Mouse (Mus musculus) midbrain, embryonic 16.5 days (tissue): ENCODE data around the gene Poll. TPM values are rescaled to one million over a fixed set of nuclear protein-coding genes. Genes with fewer than 3 reads are reported as not detected.
A peak's percentile ranks its signal among the peaks of the same experiment; 100 is the strongest.

Experiments
- ATAC-seq: fragments of 200-750 bp; cut with Nextera tagmentation; 2 replicates; pipeline ENCODE4 v1.8.0; 2017; ENCODE audit warnings: moderate TSS enrichment
- H3K27ac ChIP-seq: fragments of 300-500 bp; sonication (generic); 2 replicates; pipeline ENCODE4 v1.5.1; 2014; ENCODE audit warnings: mild to moderate bottlenecking, low read length, mixed read lengths
- H3K27me3 ChIP-seq: fragments of 300-500 bp; sonication (generic); 2 replicates; pipeline ENCODE4 v1.6.1; 2014; ENCODE audit warnings: low read depth, low read length, mixed read lengths; ENCODE audit not compliant: control insufficient read depth, insufficient read depth
- H3K36me3 ChIP-seq: fragments of 300-500 bp; sonication (generic); 2 replicates; pipeline ENCODE4 v1.6.1; 2014; ENCODE audit warnings: mild to moderate bottlenecking, low read length, moderate library complexity, mixed read lengths; ENCODE audit not compliant: control insufficient read depth, insufficient read depth
- H3K4me1 ChIP-seq: fragments of 300-500 bp; sonication (generic); 2 replicates; pipeline ENCODE4 v1.6.1; 2014; ENCODE audit warnings: mild to moderate bottlenecking, low read length, mixed read lengths; ENCODE audit not compliant: control insufficient read depth, insufficient read depth
- H3K4me2 ChIP-seq: fragments of 300-500 bp; sonication (generic); 2 replicates; pipeline ENCODE4 v1.6.1; 2014; ENCODE audit warnings: mild to moderate bottlenecking, low read length, mixed read lengths
- H3K4me3 ChIP-seq: fragments of 300-500 bp; sonication (generic); 2 replicates; pipeline ENCODE4 v1.5.1; 2014; ENCODE audit warnings: low read depth, mild to moderate bottlenecking, low read length, moderate library complexity, mixed read lengths
- H3K9ac ChIP-seq: fragments of 300-500 bp; sonication (generic); 2 replicates; pipeline ENCODE4 v1.6.1; 2014; ENCODE audit warnings: low read depth, low read length, mixed read lengths
- H3K9me3 ChIP-seq: fragments of 300-500 bp; sonication (generic); replicated peaks from 2 replicates; pipeline ENCODE4 v1.6.1; 2014; ENCODE audit warnings: mild to moderate bottlenecking, low read length, mixed read lengths; ENCODE audit not compliant: control insufficient read depth, poor library complexity, severe bottlenecking
- WGBS: fragments of 180-500 bp; shearing (Covaris S2); extraction: QIAGEN DNeasy Blood & Tissue Kit; methylation state at CpG from one replicate; pipeline ENCODE4 v1.1.7; 2014; 5-methylcytosine and 5-hydroxymethylcytosine counted together
- polyA plus RNA-seq: library from polyadenylated mRNA; unstranded; fragments of >200 nt; fragmentation: Nextera tagmentation; extraction: Ambion mirVana; gene quantifications from 2 replicates; pipeline ENCODE4 v1.2.1, GENCODE M21; 2015

Gene Poll
- polyA plus RNA-seq, 1 experiment from 2014 or later, result 12.7 TPM

GRCm38 (mm10) chr19:45544152-45544924 is 16.0 kb downstream of the Poll start:
- Histone ChIP-seq H3K4me2 (peak overlapping the region; percentile 82), H3K36me3 (no peaks in the 10 kb centered on the region), H3K27ac (no peak overlapping the region), H3K27me3 (peaks cover 34% of the 10 kb centered on the region), H3K9ac (peak overlapping the region; percentile 54; the same call in 1 of the 2 replicates), H3K9me3 (no peaks in the 10 kb centered on the region), H3K4me3 (peak overlapping the region; percentile 34), H3K4me1 (peaks cover 10% of the 10 kb centered on the region)
- ATAC-seq, result no peak
- 1% methylated on average over 21 of the region's 26 CpGs for WGBS

DNA sequence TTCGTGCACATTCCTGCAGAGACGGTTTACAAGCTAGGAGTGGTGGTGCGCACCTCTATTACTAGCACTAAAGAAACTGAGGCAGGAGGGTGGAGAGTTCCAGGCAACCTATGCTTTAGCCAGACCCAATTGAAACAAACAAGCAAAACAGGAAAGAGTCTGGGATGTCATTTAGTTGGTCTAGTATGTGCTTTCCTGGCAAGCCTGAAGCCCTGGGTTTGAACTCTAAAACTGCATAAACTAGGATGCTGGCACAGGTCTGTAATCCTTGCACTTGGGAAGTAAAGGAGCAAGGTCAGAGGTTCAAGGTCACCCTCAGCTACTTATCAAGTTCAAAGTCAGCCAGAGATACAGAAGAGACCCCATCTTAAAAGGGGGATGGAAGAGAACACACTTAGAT is 18.3 kb downstream of the Poll start:
- H3K27ac ChIP-seq, result peak overlapping the region; percentile 55
- WGBS, result 12% methylated on average over 3 of the region's 3 CpGs
- no peak for ATAC-seq
- H3K36me3 ChIP-seq, result no peaks in the 10 kb centered on the region
- peaks cover 8% of the 10 kb centered on the region for H3K4me1 ChIP-seq
- H3K9me3 ChIP-seq, result no peaks in the 10 kb centered on the region
- peaks cover 31% of the 10 kb centered on the region for H3K27me3 ChIP-seq
- peak overlapping the region; percentile 45 for H3K4me3 ChIP-seq
- H3K4me2 ChIP-seq, result peak overlapping the region; percentile 71
- H3K9ac ChIP-seq, result peak overlapping the region; percentile 70

GRCm38 (mm10) chr19:45541409-45542041 is 18.8 kb downstream of the Poll start:
- H3K36me3 ChIP-seq, result no peaks in the 10 kb centered on the region
- peak; percentile 52 for ATAC-seq
- no peaks in the 10 kb centered on the region for H3K9me3 ChIP-seq
- H3K4me2 ChIP-seq, result peak overlapping the region; percentile 71
- peaks cover 8% of the 10 kb centered on the region for H3K4me1 ChIP-seq
- peak overlapping the region; percentile 45 for H3K4me3 ChIP-seq
- H3K27me3 ChIP-seq, result peaks cover 29% of the 10 kb centered on the region
- H3K27ac ChIP-seq, result peak overlapping the region; percentile 55
- H3K9ac ChIP-seq, result peak overlapping the region; percentile 70
- WGBS, result 1% methylated on average over 38 of the region's 58 CpGs

GRCm38 (mm10) chr19:45540657-45541408 is 19.5 kb downstream of the Poll start:
- peak overlapping the region; percentile 70 for H3K9ac ChIP-seq
- H3K36me3 ChIP-seq, result no peaks in the 10 kb centered on the region
- peaks cover 24% of the 10 kb centered on the region for H3K27me3 ChIP-seq
- peak overlapping the region; percentile 71 for H3K4me2 ChIP-seq
- H3K9me3 ChIP-seq, result no peaks in the 10 kb centered on the region
- H3K27ac ChIP-seq, result peak overlapping the region; percentile 55; the same call in 1 of the 2 replicates
- 20% methylated on average over 8 of the region's 8 CpGs for WGBS
- H3K4me1 ChIP-seq, result peaks cover 8% of the 10 kb centered on the region
- peak; percentile 34; the same call in 1 of the 2 replicates for ATAC-seq
- H3K4me3 ChIP-seq, result peak overlapping the region; percentile 45

- Histone ChIP-seq H3K27me3 (peaks cover 5% of the 10 kb centered on the region), H3K36me3 (no peaks in the 10 kb centered on the region), H3K27ac (no peak overlapping the region), H3K4me1 (peaks cover 8% of the 10 kb centered on the region), H3K9me3 (no peaks in the 10 kb centered on the region), H3K4me3 (no peak overlapping the region), H3K4me2 (no peak overlapping the region), H3K9ac (no peak overlapping the region)
- ATAC-seq, result no peak
- WGBS, result 55% methylated on average over 1 of the region's 1 CpGs
Measured at GRCm38 (mm10) chr19:45537505-45537904, 22.8 kb downstream of the Poll start.

DNA sequence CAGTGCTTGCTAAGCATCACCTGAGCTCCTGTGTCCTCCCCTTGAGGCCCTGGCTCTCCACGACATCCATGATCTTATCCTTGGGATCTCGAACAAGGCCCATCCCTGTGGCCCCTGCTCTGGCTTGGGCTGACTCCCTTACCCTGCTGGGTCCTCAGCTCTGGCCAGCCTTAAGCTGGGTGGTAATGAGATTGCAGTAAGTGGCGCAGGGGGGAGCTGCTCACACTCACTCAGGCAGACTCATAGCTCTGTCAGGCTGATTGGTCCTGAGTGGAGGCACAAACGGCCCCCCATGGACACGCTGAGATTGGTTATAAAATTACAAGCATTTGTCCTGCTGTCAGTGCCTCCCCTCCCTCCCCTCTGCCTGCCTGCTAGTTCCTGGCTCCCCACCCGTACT is 24.4 kb downstream of the Poll start:
- no peaks in the 10 kb centered on the region for H3K27me3 ChIP-seq
- H3K9ac ChIP-seq, result no peak overlapping the region
- 68% methylated on average over 6 of the region's 6 CpGs for WGBS
- H3K27ac ChIP-seq, result no peak overlapping the region
- H3K4me2 ChIP-seq, result no peak overlapping the region
- no peaks in the 10 kb centered on the region for H3K36me3 ChIP-seq
- no peak for ATAC-seq
- no peaks in the 10 kb centered on the region for H3K9me3 ChIP-seq
- H3K4me1 ChIP-seq, result peaks cover under 1% of the 10 kb centered on the region; the same call in 1 of the 2 replicates
- no peak overlapping the region for H3K4me3 ChIP-seq

DNA sequence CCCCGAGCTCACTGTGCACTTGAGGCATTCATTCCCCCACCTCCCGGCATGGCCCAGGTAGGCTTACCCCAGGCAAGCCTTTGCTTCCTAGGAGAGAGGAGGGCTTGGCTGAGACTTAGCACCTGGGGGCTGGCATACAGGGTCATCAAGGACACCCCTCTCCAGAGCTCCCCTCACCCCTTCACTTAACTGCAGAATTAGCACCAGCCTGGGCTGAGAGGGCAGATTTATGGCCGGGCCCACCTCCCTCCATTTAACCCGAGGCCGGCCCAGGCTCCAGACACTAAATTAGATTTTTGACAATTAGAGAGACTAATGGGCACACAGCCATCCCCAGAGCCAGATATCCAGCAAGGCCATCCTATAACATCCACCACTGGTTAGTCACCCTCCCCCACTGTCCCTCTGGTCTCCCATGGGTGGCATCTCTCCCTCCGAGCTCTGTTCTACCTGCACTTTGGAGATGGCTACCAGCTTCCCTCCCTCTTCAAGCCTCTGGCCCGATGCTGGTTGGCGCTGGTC is 25.1 kb downstream of the Poll start:
- no peaks in the 10 kb centered on the region for H3K9me3 ChIP-seq
- H3K27ac ChIP-seq, result no peak overlapping the region
- no peak overlapping the region for H3K4me3 ChIP-seq
- no peak overlapping the region for H3K9ac ChIP-seq
- no peaks in the 10 kb centered on the region; the same call in 1 of the 2 replicates for H3K36me3 ChIP-seq
- WGBS, result 78% methylated on average over 8 of the region's 8 CpGs
- no peaks in the 10 kb centered on the region for H3K4me1 ChIP-seq
- H3K27me3 ChIP-seq, result no peaks in the 10 kb centered on the region
- H3K4me2 ChIP-seq, result no peak overlapping the region
- no peak for ATAC-seq

GRCm38 (mm10) chr19:45533617-45534016 is 26.7 kb downstream of the Poll start:
- Histone ChIP-seq H3K9ac (no peak overlapping the region), H3K4me3 (no peak overlapping the region), H3K4me1 (no peaks in the 10 kb centered on the region), H3K27me3 (no peaks in the 10 kb centered on the region), H3K9me3 (no peaks in the 10 kb centered on the region), H3K27ac (no peak overlapping the region), H3K4me2 (no peak overlapping the region), H3K36me3 (peaks cover 5% of the 10 kb centered on the region)
- no peak for ATAC-seq
- 67% methylated on average over 7 of the region's 7 CpGs for WGBS
